Mouse (Mus musculus) forebrain, embryonic 14.5 days (tissue): ENCODE results near the gene Umad1. TPM values are rescaled to one million over a fixed set of nuclear protein-coding genes. Genes with fewer than 3 reads are reported as not detected.

ENCODE experiments used
- ATAC-seq: fragments of 200-750 bp; cut with Nextera tagmentation; 2 replicates; pipeline ENCODE4 v1.8.0; 2017; ENCODE audit warnings: mild to moderate bottlenecking, moderate library complexity
- DNase-seq: peaks from one replicate; pipeline ENCODE4 v3.0.0-alpha.2; 2015; ENCODE audit warnings: low spot score
- H3K27ac ChIP-seq: fragments of 300-500 bp; sonication (generic); 2 replicates; pipeline ENCODE4 v1.5.1; 2014; ENCODE audit warnings: low read depth, mild to moderate bottlenecking, control low read depth, low read length, moderate library complexity
- H3K27me3 ChIP-seq: fragments of 300-500 bp; sonication (generic); replicated peaks from 2 replicates; pipeline ENCODE4 v1.6.1; 2014; ENCODE audit warnings: low read length, control low read depth, mixed read lengths; ENCODE audit not compliant: control insufficient read depth, insufficient read depth
- H3K36me3 ChIP-seq: fragments of 300-500 bp; sonication (generic); 2 replicates; pipeline ENCODE4 v1.6.1; 2014; ENCODE audit warnings: low read length, control low read depth; ENCODE audit not compliant: control insufficient read depth, insufficient read depth
- H3K4me1 ChIP-seq: fragments of 300-500 bp; sonication (generic); 2 replicates; pipeline ENCODE4 v1.6.1; 2014; ENCODE audit warnings: antibody characterized with exemption, low read length, control low read depth; ENCODE audit not compliant: control insufficient read depth, insufficient read depth
- H3K4me2 ChIP-seq: fragments of 300-500 bp; sonication (generic); 2 replicates; pipeline ENCODE4 v1.6.1; 2014; ENCODE audit warnings: mild to moderate bottlenecking, control low read depth, low read length
- H3K4me3 ChIP-seq: fragments of 300-500 bp; sonication (generic); 2 replicates; pipeline ENCODE4 v1.5.1; 2014; ENCODE audit warnings: low read depth, low read length, control low read depth
- H3K9ac ChIP-seq: fragments of 300-500 bp; sonication (generic); 2 replicates; pipeline ENCODE4 v1.6.1; 2014; ENCODE audit warnings: mild to moderate bottlenecking, low read length, control low read depth, moderate library complexity
- H3K9me3 ChIP-seq: fragments of 300-500 bp; sonication (generic); replicated peaks from 2 replicates; pipeline ENCODE4 v1.6.1; 2016; ENCODE audit warnings: low read length, control low read depth, mixed read lengths; ENCODE audit not compliant: control insufficient read depth
- WGBS: fragments of 180-500 bp; shearing (Covaris S2); extraction: QIAGEN DNeasy Blood & Tissue Kit; methylation state at CpG from one replicate; pipeline ENCODE4 v1.1.7; 2014; 5-methylcytosine and 5-hydroxymethylcytosine counted together
- polyA plus RNA-seq: library from polyadenylated mRNA; unstranded; fragments of >200 nt; fragmentation: Nextera tagmentation; extraction: Ambion mirVana; gene quantifications from 2 replicates; pipeline ENCODE4 v1.2.1, GENCODE M21; 2014

Umad1 gene
- polyA plus RNA-seq, 1 experiment from 2014 or later = 40.6 TPM

GRCm38 (mm10) chr6:8352533-8353168 is 93.6 kb downstream of the Umad1 start:
- Histone ChIP-seq H3K36me3 (no peaks in the 10 kb centered on the region), H3K4me1 (peaks cover 18% of the 10 kb centered on the region), H3K27me3 (no peaks in the 10 kb centered on the region), H3K9me3 (no peaks in the 10 kb centered on the region), H3K4me3 (no peak overlapping the region), H3K9ac (no peak overlapping the region), H3K27ac (no peak overlapping the region), H3K4me2 (peak overlapping the region; percentile 22)
- 29% methylated on average over 12 of the region's 12 CpGs for WGBS
- DNase-seq (peak; percentile 60), ATAC-seq (peak; percentile 76)

- peak overlapping the region; percentile 32 for H3K9ac ChIP-seq
- H3K4me2 ChIP-seq = peak overlapping the region; percentile 22; the same call in 1 of the 2 replicates
- 43% methylated on average over 4 of the region's 4 CpGs for WGBS
- DNase-seq (peak; percentile 42), ATAC-seq (peak; percentile 60)
- peaks cover 18% of the 10 kb centered on the region for H3K4me1 ChIP-seq
- H3K27ac ChIP-seq = peak overlapping the region; percentile 52
- H3K27me3 ChIP-seq = no peaks in the 10 kb centered on the region
- no peaks in the 10 kb centered on the region for H3K36me3 ChIP-seq
- H3K9me3 ChIP-seq = no peaks in the 10 kb centered on the region
- H3K4me3 ChIP-seq = no peak overlapping the region
Observed at GRCm38 (mm10) chr6:8353461-8353860, 94.4 kb downstream of the Umad1 start.

GRCm38 (mm10) chr6:8354846-8355245 is 95.8 kb downstream of the Umad1 start:
- 93% methylated on average over 4 of the region's 4 CpGs for WGBS
- no peaks in the 10 kb centered on the region for H3K9me3 ChIP-seq
- no peak overlapping the region for H3K9ac ChIP-seq
- DNase-seq (no peak), ATAC-seq (no peak)
- no peaks in the 10 kb centered on the region for H3K36me3 ChIP-seq
- H3K4me3 ChIP-seq = no peak overlapping the region
- no peaks in the 10 kb centered on the region for H3K27me3 ChIP-seq
- no peak overlapping the region for H3K27ac ChIP-seq
- peaks cover 18% of the 10 kb centered on the region for H3K4me1 ChIP-seq
- no peak overlapping the region for H3K4me2 ChIP-seq

- H3K36me3 ChIP-seq = no peaks in the 10 kb centered on the region
- H3K27ac ChIP-seq = no peak overlapping the region
- DNase-seq (no peak), ATAC-seq (no peak)
- no peaks in the 10 kb centered on the region for H3K9me3 ChIP-seq
- H3K9ac ChIP-seq = no peak overlapping the region
- 75% methylated on average over 2 of the region's 2 CpGs for WGBS
- no peaks in the 10 kb centered on the region for H3K27me3 ChIP-seq
- no peak overlapping the region for H3K4me3 ChIP-seq
- H3K4me2 ChIP-seq = no peak overlapping the region
- H3K4me1 ChIP-seq = peaks cover 4% of the 10 kb centered on the region
Observed at GRCm38 (mm10) chr6:8358232-8358631, 99.1 kb downstream of the Umad1 start.

GRCm38 (mm10) chr6:8358782-8359181 is 99.7 kb downstream of the Umad1 start:
- H3K9ac ChIP-seq = no peak overlapping the region
- ATAC-seq (no peak), DNase-seq (peak; percentile 7)
- WGBS = 6% methylated on average over 2 of the region's 2 CpGs
- H3K27me3 ChIP-seq = no peaks in the 10 kb centered on the region
- H3K4me1 ChIP-seq = no peaks in the 10 kb centered on the region; the same call in 1 of the 2 replicates
- H3K27ac ChIP-seq = no peak overlapping the region
- no peak overlapping the region for H3K4me2 ChIP-seq
- no peaks in the 10 kb centered on the region for H3K9me3 ChIP-seq
- H3K4me3 ChIP-seq = no peak overlapping the region
- no peaks in the 10 kb centered on the region for H3K36me3 ChIP-seq

GRCm38 (mm10) chr6:8360805-8361204 is 101.7 kb downstream of the Umad1 start:
- ATAC-seq (no peak), DNase-seq (no peak)
- H3K9me3 ChIP-seq = no peaks in the 10 kb centered on the region
- 64% methylated on average over 7 of the region's 7 CpGs for WGBS
- H3K4me1 ChIP-seq = no peaks in the 10 kb centered on the region
- no peaks in the 10 kb centered on the region for H3K36me3 ChIP-seq
- H3K27ac ChIP-seq = no peak overlapping the region
- no peak overlapping the region for H3K4me3 ChIP-seq
- H3K9ac ChIP-seq = no peak overlapping the region
- no peaks in the 10 kb centered on the region for H3K27me3 ChIP-seq
- no peak overlapping the region for H3K4me2 ChIP-seq

GRCm38 (mm10) chr6:8364033-8364756 is 105.1 kb downstream of the Umad1 start:
- Histone ChIP-seq H3K4me1 (no peaks in the 10 kb centered on the region), H3K36me3 (no peaks in the 10 kb centered on the region), H3K9me3 (no peaks in the 10 kb centered on the region), H3K27ac (no peak overlapping the region), H3K4me2 (no peak overlapping the region), H3K9ac (no peak overlapping the region), H3K27me3 (no peaks in the 10 kb centered on the region), H3K4me3 (no peak overlapping the region)
- DNase-seq (no peak), ATAC-seq (no peak)
- WGBS = 65% methylated on average over 12 of the region's 12 CpGs

- Histone ChIP-seq H3K4me2 (no peak overlapping the region), H3K27ac (no peak overlapping the region), H3K9ac (no peak overlapping the region), H3K4me1 (no peaks in the 10 kb centered on the region), H3K9me3 (no peaks in the 10 kb centered on the region), H3K4me3 (no peak overlapping the region), H3K27me3 (no peaks in the 10 kb centered on the region), H3K36me3 (no peaks in the 10 kb centered on the region)
- 93% methylated on average over 11 of the region's 11 CpGs for WGBS
- no peak for DNase-seq
- no peak for ATAC-seq
Observed at GRCm38 (mm10) chr6:8364757-8365150, 105.7 kb downstream of the Umad1 start.

- no peaks in the 10 kb centered on the region for H3K36me3 ChIP-seq
- H3K9me3 ChIP-seq = no peaks in the 10 kb centered on the region
- H3K4me3 ChIP-seq = no peak overlapping the region
- no peaks in the 10 kb centered on the region for H3K27me3 ChIP-seq
- H3K4me1 ChIP-seq = no peaks in the 10 kb centered on the region
- no peak for DNase-seq
- H3K4me2 ChIP-seq = no peak overlapping the region
- ATAC-seq = peak; percentile 54; the same call in 1 of the 2 replicates
- no peak overlapping the region for H3K27ac ChIP-seq
- H3K9ac ChIP-seq = no peak overlapping the region
- 91% methylated on average over 4 of the region's 4 CpGs for WGBS
Observed at GRCm38 (mm10) chr6:8367675-8368074, 108.6 kb downstream of the Umad1 start.
